Mouse (Mus musculus): Measurements from ENCODE around the gene Pnmal2.
A peak's percentile ranks its signal among the peaks of the same experiment; 100 is the strongest.
"Not testable (repeated sequence)": the region's sequence is repeated elsewhere in the genome, so short reads cannot be mapped to it uniquely, and the experiment has no call there.

The Pnmal2 gene

DNA sequence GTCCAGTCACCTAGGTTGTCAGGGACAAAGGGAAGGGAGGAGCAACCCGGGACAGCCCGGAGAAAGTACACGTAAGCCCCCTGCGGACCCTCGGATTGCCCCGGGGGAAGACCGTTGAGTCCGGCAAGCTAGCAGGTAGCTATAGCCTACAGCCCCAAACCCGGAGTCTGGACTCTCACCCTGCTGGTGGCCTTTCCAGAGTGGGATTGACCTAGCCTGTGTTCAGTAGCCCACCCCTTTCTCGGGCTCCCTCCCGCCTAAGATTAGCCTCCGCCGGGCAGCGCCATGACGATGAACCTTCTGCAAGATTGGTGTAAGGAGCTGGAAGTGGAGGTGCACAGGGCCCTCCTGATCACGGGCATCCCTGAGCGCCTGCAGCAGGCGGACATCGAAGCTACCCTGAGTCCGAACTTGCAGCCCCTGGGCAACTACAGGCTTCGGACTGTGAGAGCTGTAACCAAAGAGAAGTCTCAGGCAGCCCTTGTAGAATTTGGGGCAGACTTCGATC is 380 bp downstream of the Pnmal2 start:
- no peak for DNase-seq (ENCODE audit: low read depth)

- no peak for DNase-seq (ENCODE audit: low read depth)
These were observed 937 bp downstream of the Pnmal2 start for GRCm38 (mm10) chr7:16945419-16945818.

GRCm38 (mm10) chr7:16946441-16947348 is 2.2 kb downstream of the Pnmal2 start:
- DNase-seq (ENCODE audit: low read depth) = peak; percentile 34

DNA sequence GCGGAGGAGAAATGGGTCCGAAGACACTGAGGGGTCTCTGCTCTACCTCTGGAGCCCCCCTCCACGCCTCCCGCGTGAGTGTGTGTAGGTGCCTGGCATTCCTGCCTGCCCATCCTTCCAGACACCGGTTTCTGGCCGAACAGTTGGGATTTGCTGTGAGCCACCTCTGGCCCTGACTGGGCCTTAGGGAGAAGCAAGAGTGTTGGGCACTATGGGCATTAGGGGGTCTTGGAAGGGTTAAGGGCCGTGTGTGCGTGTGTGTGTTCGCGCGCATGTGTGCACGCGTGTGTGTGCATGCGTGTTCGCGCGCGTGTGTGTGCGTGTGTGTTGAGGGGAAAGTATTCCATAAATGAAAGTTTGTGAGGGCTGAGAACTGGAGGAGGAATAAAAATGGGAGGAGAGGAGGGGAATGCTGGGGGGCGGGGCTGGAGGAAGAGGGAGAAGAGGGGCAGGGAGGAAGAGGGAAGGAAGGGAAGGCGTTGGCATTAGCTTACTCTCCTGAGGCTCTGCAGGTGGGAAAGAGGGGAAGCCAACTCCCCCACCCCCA is 2.9 kb downstream of the Pnmal2 start:
- DNase-seq (ENCODE audit: low read depth) = no peak

DNA sequence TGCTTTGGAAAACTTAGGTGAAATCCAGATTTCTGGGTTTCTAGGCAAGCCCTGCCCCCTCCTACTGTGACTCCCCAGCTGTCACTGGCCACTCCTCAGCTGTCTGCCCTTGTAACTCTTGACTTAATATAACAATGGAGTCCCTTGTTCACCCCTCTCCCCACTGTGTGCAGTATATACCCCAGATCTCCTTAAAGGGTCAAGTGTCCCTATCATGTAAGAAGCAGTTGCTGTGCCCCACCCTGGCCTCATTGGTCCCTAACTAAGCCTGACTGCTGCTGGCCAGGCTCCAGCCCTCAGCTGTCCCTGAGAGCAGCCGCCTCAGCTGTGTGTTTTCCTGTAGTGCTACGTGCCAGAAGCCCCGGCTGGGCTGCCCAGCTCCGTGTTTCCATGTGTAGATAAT is 3.5 kb downstream of the Pnmal2 start:
- DNase-seq (ENCODE audit: low read depth) = no peak

DNA sequence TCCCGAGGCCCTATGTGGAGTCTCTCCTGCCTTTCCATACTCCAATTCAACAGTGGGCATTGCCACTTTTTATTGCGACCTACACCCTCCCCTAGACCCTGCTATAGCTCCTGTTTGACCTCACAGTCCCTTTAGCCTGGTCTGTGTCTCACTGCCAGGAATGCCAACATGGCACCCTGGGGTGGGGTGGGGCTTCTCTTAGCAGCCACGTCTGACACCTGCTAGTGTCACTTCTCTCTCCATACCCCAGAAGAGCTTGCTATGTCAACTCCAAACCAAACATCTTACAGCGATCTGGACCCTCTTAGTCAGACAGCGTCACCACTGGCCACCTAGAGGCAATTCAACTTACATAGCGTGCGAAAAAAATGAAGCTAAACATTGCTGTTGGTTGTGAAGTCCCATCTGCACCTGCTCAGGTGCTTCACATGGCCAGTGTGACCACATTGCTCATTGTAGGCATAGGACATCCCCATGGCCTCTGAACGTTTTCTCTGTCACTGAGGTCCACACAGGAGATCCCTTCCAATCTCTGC is 4.5 kb downstream of the Pnmal2 start:
- no peak for DNase-seq (ENCODE audit: low read depth)

DNA sequence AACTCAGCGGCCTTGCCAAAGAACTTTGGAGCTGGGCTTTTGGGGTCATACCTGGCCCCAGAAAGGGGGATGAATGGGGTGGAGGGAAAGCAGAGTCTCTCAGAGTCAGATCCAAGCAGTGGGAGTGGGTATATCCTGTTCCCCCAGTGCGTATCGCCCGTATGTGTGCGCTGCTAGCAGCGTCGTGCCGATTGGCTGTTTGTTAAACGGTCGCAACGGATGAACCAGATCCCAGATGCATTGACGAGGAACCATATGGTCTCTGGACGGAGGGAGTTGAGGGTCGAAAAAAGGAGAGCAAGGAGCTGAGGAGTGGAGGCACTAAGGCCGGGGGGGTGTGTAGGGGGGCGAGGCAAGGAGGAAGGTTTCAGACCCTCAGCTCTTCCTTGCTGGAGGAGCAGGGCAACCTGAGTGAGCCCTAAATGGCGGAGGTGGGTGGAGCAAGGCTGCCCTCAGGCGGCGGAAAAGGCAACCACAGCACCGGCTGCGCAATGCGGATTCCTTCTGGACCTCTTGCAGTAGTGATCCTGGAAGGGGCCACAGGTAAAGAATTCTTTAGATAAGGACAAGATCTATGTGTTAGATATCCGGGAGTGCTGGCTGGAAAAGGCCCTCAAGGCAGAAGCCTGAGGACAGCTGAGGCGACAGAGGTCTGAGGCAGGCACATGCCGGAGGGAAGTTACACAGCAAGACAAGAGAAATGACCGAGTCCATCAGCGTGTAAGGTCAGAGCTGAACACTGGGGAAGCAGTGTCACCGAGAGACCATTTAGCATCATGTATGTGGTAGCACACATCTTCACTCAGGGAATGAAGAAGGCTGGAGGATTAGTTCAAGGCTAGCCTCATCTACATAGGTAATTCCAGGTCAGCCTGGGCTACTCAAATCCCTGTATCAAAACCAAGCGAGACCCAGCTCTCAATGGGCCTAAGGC is 5.7 kb downstream of the Pnmal2 start:
- DNase-seq (ENCODE audit: low read depth) = peak; percentile 81

GRCm38 (mm10) chr7:16950861-16951635 is 6.6 kb downstream of the Pnmal2 start:
- peak; percentile 91 for DNase-seq (ENCODE audit: low read depth)

- DNase-seq (ENCODE audit: low read depth) = not testable (repeated sequence)
These were observed 9.3 kb downstream of the Pnmal2 start for GRCm38 (mm10) chr7:16953776-16954175.

GRCm38 (mm10) chr7:16955712-16956111 is 11.2 kb downstream of the Pnmal2 start:
- DNase-seq (ENCODE audit: low read depth) = no peak

GRCm38 (mm10) chr7:16956410-16957265 is 12.2 kb downstream of the Pnmal2 start:
- no peak for DNase-seq (ENCODE audit: low read depth)

DNA sequence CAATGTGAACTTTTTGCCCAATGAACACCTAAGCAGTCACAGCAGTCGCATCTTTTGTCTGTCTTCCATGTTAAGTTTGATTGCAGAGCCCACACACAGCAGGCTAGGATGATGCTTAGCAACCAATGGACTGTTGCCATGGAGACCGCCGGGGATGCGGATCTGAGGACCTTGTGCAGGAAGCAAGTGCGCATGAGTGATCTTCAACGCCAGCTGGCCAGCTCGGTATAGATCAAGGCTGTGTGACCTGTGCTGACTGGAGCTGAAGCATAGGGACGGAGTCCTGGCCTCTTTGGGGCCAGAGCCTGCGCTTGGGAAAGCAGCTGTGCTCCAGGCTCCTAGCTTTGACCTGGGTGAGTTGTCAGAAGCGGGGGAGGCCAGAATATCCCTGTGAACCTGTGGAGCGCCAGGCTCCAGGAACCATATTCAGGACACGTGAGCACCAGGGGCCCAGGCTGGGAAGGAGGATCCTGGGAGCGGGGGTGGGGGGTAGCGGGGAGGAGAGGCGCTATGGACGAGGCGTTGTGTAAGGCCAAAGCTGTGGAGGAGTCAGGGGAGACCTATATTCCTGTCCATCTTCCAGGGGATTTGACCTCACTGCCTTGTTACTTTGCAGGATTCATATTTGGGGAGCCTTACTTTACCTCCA is 15.2 kb downstream of the Pnmal2 start, which contains the start of gene Pnmal1:
TSS of gene Pnmal1 (plus strand) at position 141 of the 649 bp plus-strand sequence.
- no peak for DNase-seq (ENCODE audit: low read depth)

DNA sequence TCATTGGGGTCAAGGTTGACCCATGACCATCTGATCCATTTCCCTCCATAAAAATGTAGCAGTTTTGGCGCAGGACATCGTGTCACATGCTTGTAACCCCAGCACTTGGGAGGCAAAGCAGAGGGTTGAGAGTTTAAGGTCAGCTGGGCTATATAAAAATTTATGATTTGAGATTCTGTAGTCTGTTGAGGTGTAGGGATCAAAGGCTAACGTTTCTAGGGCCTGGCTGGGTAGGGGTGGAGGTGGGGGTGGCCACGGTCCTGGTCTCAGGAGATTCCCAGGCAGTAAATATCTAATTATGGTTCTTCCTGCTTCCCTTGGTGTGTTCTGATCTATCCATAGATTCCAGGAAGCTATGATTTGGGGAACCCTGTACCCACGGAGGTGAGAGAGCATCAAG is 17.2 kb downstream of the Pnmal2 start:
- no peak for DNase-seq (ENCODE audit: low read depth)

DNA sequence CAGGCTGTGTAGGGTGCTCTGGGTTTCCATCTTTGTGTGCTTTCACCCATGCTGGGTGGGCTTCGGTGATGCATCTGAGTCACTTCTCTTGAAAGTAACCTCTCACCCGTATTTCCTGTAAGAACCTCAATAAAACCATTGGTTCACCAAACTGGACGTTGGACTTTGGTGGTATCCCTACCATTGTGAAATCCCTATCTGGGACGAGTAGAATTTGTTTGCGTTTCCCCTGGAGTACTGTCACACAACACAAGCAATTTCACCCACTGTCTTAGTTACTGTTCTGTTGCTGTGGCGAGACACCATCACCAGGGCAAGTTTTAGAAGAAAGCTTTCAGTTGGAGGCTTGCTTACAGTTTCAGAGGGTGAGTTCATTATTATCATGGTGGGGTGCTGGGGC is 23.9 kb downstream of the Pnmal2 start:
- DNase-seq (ENCODE audit: low read depth) = no peak

GRCm38 (mm10) chr7:16971160-16971559 is 26.7 kb downstream of the Pnmal2 start:
- no peak for DNase-seq (ENCODE audit: low read depth)

DNA sequence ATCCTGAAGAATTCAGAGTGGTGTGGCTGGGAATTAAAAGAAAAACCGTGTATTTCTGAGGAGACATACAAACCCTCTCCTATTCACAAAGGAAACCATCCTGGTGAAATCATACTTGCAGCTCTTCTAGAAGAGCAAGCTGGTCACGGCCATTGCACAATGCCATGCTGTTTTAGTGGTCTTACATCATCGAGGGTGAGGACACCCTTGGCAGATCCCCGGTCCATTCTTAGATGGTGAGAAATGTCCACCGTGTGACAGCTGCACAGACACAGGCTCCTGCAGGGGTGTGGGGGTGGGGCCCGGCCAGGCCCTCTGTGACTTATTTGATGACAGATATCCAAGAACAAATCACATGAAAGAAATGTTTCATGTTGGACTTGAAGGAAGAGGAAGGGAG is 29.5 kb downstream of the Pnmal2 start:
- no peak for DNase-seq (ENCODE audit: low read depth)

GRCm38 (mm10) chr7:16976298-16976697 is 31.8 kb downstream of the Pnmal2 start:
- no peak for DNase-seq (ENCODE audit: low read depth)

DNA sequence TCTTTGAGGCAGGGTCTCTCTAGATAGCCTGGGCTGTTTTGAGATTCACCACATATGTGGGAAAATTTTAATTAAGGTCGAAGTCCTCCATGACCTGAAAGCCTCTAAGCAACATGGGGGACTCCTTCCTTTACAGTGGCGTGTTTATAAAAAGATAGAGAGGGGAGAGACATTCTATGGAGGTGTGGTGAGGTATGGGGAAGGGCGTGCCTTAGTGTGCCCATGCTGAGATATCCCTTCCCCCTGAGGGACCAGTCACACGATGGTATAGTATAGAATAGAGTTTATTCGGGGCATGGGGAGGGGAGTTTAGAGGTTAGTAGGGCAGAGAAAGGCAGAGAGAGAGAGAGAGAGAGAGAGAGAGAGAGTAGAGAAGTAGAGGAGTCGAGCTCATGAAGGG is 33.7 kb downstream of the Pnmal2 start:
- DNase-seq (ENCODE audit: low read depth) = no peak

DNA sequence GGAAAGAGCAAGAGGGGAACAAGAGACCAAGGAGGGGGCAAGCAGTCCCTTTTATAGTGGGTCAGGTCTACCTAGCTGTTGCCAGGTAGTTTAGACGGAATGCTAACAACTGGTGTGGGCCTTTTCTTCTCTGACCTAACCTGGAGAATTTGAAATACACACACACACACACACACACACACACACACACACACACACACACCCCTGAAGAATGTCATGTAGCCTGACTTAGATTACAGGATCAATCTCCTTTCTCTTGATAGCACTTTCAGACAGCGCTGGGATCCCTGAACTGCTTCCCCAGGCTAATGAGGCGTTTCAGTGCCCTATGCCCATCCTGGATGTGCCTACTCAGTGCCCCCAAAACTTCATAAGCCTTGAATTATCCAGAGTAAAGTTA is 34.1 kb downstream of the Pnmal2 start:
- DNase-seq (ENCODE audit: low read depth) = no peak

- DNase-seq (ENCODE audit: low read depth) = peak; percentile 73
These were observed 35.9 kb downstream of the Pnmal2 start for GRCm38 (mm10) chr7:16980348-16980747.

Data from induced T-regulatory cell, adult 2 months (primary cell).